ENCODE assay signal across 14 mouse cellular contexts in the genomic region with DNA sequence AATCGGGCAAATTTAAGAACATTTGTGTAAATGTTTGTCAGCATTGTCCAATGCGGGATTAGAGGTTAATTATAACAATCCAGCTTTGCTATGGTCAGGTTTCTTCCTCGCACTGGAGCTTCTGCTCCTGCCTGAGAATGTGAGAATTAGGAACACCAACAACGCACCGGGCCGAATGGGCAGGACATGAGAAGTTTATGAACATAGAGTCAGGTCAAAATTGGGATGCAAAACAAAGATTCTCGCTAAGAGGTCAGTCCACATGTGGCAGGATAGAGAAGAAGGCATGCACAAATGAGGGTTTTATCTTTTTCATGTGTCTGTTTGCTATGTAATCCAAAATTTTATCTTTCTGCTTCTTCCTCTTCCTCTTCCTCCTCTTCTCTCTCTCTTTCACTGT.
DNase-seq lines count a peak whose midpoint lies in the region; ATAC-seq and TF ChIP-seq lines count a peak whose summit lies in the region.
"Had no signal": no experiment of that assay in that cellular context is flagged by ENCODE, and none has a peak within 500 bp of the region (broad histone marks: within the 10 kb centered on the region; RNA-seq: fewer than 3 reads in every experiment).

No protein-coding gene starts in this region.

- peaks cover 14% of the 10 kb centered on the region for H3K4me1 ChIP-seq in heart, embryonic 10.5 days
- H3K4me1 ChIP-seq in neural tube, embryonic 11.5 days (ENCODE audit: control insufficient read depth, insufficient read depth, low read length), result peaks cover 13% of the 10 kb centered on the region
- peaks cover 29% of the 10 kb centered on the region for H3K4me1 ChIP-seq in midbrain, embryonic 12.5 days
- no peaks in the 10 kb centered on the region for H3K4me1 ChIP-seq in intestine, postnatal 0 days (replicated peaks; ENCODE audit: control insufficient read depth, insufficient read depth, low read length)

- no peaks in the 10 kb centered on the region for H3K9me3 ChIP-seq in heart, embryonic 10.5 days
- no peaks in the 10 kb centered on the region for H3K9me3 ChIP-seq in neural tube, embryonic 11.5 days (ENCODE audit: control insufficient read depth, low read length)
- H3K9me3 ChIP-seq in midbrain, embryonic 12.5 days, result no peaks in the 10 kb centered on the region
- no peaks in the 10 kb centered on the region for H3K9me3 ChIP-seq in intestine, postnatal 0 days (ENCODE audit: control insufficient read depth)
- H3K9me3 ChIP-seq: heart, embryonic 12.5 days had no signal

- no peak overlapping the region for H3K9ac ChIP-seq in neural tube, embryonic 11.5 days (ENCODE audit: low read length)
- H3K9ac ChIP-seq in midbrain, embryonic 12.5 days (replicated peaks), result no peak overlapping the region
- no peak overlapping the region for H3K9ac ChIP-seq in intestine, postnatal 0 days (ENCODE audit: low read depth, low read length)
- H3K9ac ChIP-seq: heart, embryonic 12.5 days had no signal

- H3K27ac ChIP-seq in heart, embryonic 10.5 days, result peak overlapping the region; percentile 86; the same call in 1 of the 2 replicates
- peak overlapping the region; percentile 64 for H3K27ac ChIP-seq in neural tube, embryonic 11.5 days (ENCODE audit: low read depth, low read length)
- peak overlapping the region; percentile 73 for H3K27ac ChIP-seq in midbrain, embryonic 12.5 days (replicated peaks)
- H3K27ac ChIP-seq in intestine, postnatal 0 days (ENCODE audit: low read depth, low read length), result no peak overlapping the region

- H3K27me3 ChIP-seq in heart, embryonic 10.5 days (ENCODE audit: insufficient read depth, poor library complexity, severe bottlenecking), result no peaks in the 10 kb centered on the region
- H3K27me3 ChIP-seq in neural tube, embryonic 11.5 days (ENCODE audit: control insufficient read depth, insufficient read depth, low read length), result no peaks in the 10 kb centered on the region
- no peaks in the 10 kb centered on the region; the same call in 1 of the 2 replicates for H3K27me3 ChIP-seq in midbrain, embryonic 12.5 days
- no peaks in the 10 kb centered on the region for H3K27me3 ChIP-seq in intestine, postnatal 0 days (replicated peaks; ENCODE audit: control insufficient read depth, insufficient read depth, low read length)
- H3K27me3 ChIP-seq: heart, embryonic 12.5 days had no signal

- WGBS in heart, embryonic 10.5 days, result 88% methylated on average over 7 of the region's 7 CpGs
- WGBS in neural tube, embryonic 11.5 days, result 63% methylated on average over 7 of the region's 7 CpGs
- 25% methylated on average over 7 of the region's 7 CpGs for WGBS in midbrain, embryonic 12.5 days
- WGBS in intestine, postnatal 0 days, result 79% methylated on average over 7 of the region's 7 CpGs

- no peak for TF ChIP-seq CTCF in intestine, postnatal 0 days (IDR thresholded peaks at IDR 0.05; ENCODE audit: low read depth)

- H3K36me3 ChIP-seq in heart, embryonic 10.5 days, result no peaks in the 10 kb centered on the region
- H3K36me3 ChIP-seq in neural tube, embryonic 11.5 days (ENCODE audit: control insufficient read depth, insufficient read depth, low read length), result no peaks in the 10 kb centered on the region
- H3K36me3 ChIP-seq in midbrain, embryonic 12.5 days, result no peaks in the 10 kb centered on the region
- H3K36me3 ChIP-seq in intestine, postnatal 0 days (ENCODE audit: control insufficient read depth, insufficient read depth), result no peaks in the 10 kb centered on the region
- H3K36me3 ChIP-seq: heart, embryonic 12.5 days had no signal

- H3K4me3 ChIP-seq in heart, embryonic 10.5 days, result no peak overlapping the region
- no peak overlapping the region for H3K4me3 ChIP-seq in neural tube, embryonic 11.5 days (ENCODE audit: low read depth, low read length)
- no peak overlapping the region for H3K4me3 ChIP-seq in midbrain, embryonic 12.5 days
- no peak overlapping the region for H3K4me3 ChIP-seq in intestine, postnatal 0 days (ENCODE audit: low read depth, low read length)
- H3K4me3 ChIP-seq: heart, embryonic 12.5 days had no signal

- no peak overlapping the region for H3K4me2 ChIP-seq in neural tube, embryonic 11.5 days (ENCODE audit: low read depth)
- H3K4me2 ChIP-seq in midbrain, embryonic 12.5 days (replicated peaks), result no peak overlapping the region
- H3K4me2 ChIP-seq in intestine, postnatal 0 days (replicated peaks; ENCODE audit: low read depth), result no peak overlapping the region

- DNase-seq in heart, embryonic 10.5 days (ENCODE audit: low spot score), result no peak
- DNase-seq in heart, adult 8-10 months (ENCODE audit: low spot score), result no peak
- peak; percentile 23 for DNase-seq in neural tube, embryonic 11.5 days (ENCODE audit: low spot score)
- no peak for DNase-seq in neural tube, embryonic 10.5 days (ENCODE audit: extremely low spot score, low spot score)
- DNase-seq in ovary, postnatal 14 days (ENCODE audit: low spot score), result no peak
- DNase-seq: cerebellum, adult 18-20 months; cerebellum, postnatal 25 days; heart, postnatal 4 days; liver; right cerebral cortex, postnatal 4 days; thymus, postnatal 14 days had no signal

- no peak for ATAC-seq in neural tube, embryonic 11.5 days (ENCODE audit: insufficient read depth, low FRiP score, low TSS enrichment)
- no peak for ATAC-seq in midbrain, embryonic 12.5 days (ENCODE audit: low FRiP score, low read depth)
- no peak for ATAC-seq in intestine, postnatal 0 days
